Mouse (Mus musculus) olfactory bulb, adult 2 months (tissue): Measurements from ENCODE around the gene Adam17.

Experiments
- CTCF ChIP-seq: fragments of 200-500 bp; IDR thresholded peaks from 2 replicates; pipeline ENCODE4 v1.5.1; 2012; ENCODE audit warnings: low read depth, mild to moderate bottlenecking, low read length, moderate library complexity; ENCODE audit not compliant: insufficient read depth
- POLR2A ChIP-seq: fragments of 200-500 bp; IDR thresholded peaks from 2 replicates; pipeline ENCODE4 v1.6.1; 2012; ENCODE audit warnings: mild to moderate bottlenecking, low read depth, low read length, moderate library complexity; ENCODE audit not compliant: insufficient read depth

DNA sequence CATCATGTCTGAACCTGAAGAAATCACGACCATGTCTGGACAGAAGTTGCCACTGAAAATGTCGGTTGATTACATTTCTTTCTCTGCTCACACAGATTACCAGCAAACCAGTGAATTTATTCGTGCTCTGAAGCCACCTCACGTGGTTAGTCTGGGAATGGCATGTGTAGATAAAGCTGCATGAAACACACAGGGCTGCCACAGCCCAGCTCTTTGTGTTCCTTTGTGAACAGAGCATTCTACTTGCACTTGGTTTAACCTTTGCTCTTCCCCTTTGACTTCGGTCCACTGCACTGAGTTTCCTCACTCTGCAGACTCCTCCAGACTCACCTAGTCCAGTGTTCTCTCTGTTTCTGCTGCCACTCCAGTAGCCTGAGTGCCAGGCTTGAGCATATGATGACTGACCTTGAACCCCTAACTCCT lies 71.1 kb downstream of the Adam17 start:
- no peak for TF ChIP-seq CTCF
- no peak for TF ChIP-seq POLR2A
